8 mouse cellular contexts compared by ENCODE assay signal in the genomic region with DNA sequence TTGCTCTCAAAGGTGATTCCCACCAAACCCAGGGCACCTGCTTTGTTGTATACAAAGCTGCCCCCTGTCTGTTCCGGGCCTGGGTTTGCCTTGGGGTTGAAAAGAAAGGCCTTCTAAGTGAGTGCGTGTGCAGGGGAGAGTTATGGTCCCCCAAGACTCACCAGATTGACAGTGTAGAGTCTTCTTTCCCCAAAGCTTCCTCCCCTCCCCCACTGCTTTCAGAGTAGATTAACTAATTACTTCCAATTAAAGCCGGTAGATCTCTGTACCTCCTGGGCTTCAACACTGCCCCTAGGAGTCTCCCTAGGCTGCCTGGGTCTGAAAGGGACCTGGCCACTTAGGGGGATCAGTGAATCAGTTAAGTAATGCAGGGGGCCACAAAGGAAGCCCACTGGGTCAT. TPM values are rescaled to one million over a fixed set of nuclear protein-coding genes. Genes with fewer than 3 reads are reported as not detected.
DNase-seq lines count a peak whose midpoint lies in the region; ATAC-seq and TF ChIP-seq lines count a peak whose summit lies in the region.

No protein-coding gene starts in this region.

- ATAC-seq in neural tube, embryonic 15.5 days (ENCODE audit: low FRiP score): no peak

- no peak for DNase-seq in layer of hippocampus, adult 2 months (ENCODE audit: low spot score in 2 of 2)
- no peak for DNase-seq in layer of hippocampus, adult 18-20 months (ENCODE audit: low spot score in 2 of 2)
- no peak for DNase-seq in forebrain, embryonic 10.5 days (ENCODE audit: extremely low spot score, low spot score)
- DNase-seq in limb, embryonic 10.5 days (ENCODE audit: low spot score): no peak
- DNase-seq in layer of hippocampus, adult 9-10 months (ENCODE audit: low spot score): no peak
- no peak for DNase-seq in cerebellum, postnatal 14 days
- DNase-seq in adrenal gland, adult (ENCODE audit: inconsistent age in 2 of 2, low spot score in 1 of 2): no peak

- H3K27ac ChIP-seq in layer of hippocampus, adult 2 months: peak overlapping the region; percentile 82
- peak overlapping the region; percentile 98 for H3K27ac ChIP-seq in forebrain, embryonic 10.5 days
- peak overlapping the region; percentile 94 for H3K27ac ChIP-seq in limb, embryonic 10.5 days
- no peak overlapping the region for H3K27ac ChIP-seq in neural tube, embryonic 15.5 days (replicated peaks)

- H3K4me3 ChIP-seq in layer of hippocampus, adult 2 months: no peak overlapping the region
- H3K4me3 ChIP-seq in forebrain, embryonic 10.5 days: peak overlapping the region; percentile 58
- H3K4me3 ChIP-seq in limb, embryonic 10.5 days: peak overlapping the region; percentile 54
- peak overlapping the region; percentile 38; the same call in 1 of the 2 replicates for H3K4me3 ChIP-seq in neural tube, embryonic 15.5 days (replicated peaks)

- H3K4me1 ChIP-seq in forebrain, embryonic 10.5 days: peaks cover 79% of the 10 kb centered on the region
- H3K4me1 ChIP-seq in limb, embryonic 10.5 days: peaks cover 81% of the 10 kb centered on the region
- H3K4me1 ChIP-seq in neural tube, embryonic 15.5 days: peaks cover 38% of the 10 kb centered on the region

- 4% methylated on average over 3 of the region's 3 CpGs for WGBS in forebrain, embryonic 10.5 days
- 17% methylated on average over 3 of the region's 3 CpGs for WGBS in limb, embryonic 10.5 days
- 12% methylated on average over 3 of the region's 3 CpGs for WGBS in neural tube, embryonic 15.5 days

- H3K27me3 ChIP-seq in forebrain, embryonic 10.5 days (ENCODE audit: poor library complexity, severe bottlenecking): peaks cover 51% of the 10 kb centered on the region
- H3K27me3 ChIP-seq in limb, embryonic 10.5 days (ENCODE audit: low read depth, poor library complexity, severe bottlenecking): peaks cover 25% of the 10 kb centered on the region
- H3K27me3 ChIP-seq in neural tube, embryonic 15.5 days (replicated peaks): peaks cover 7% of the 10 kb centered on the region; the same call in 1 of the 2 replicates

- no peaks in the 10 kb centered on the region for H3K36me3 ChIP-seq in forebrain, embryonic 10.5 days (replicated peaks)
- H3K36me3 ChIP-seq in limb, embryonic 10.5 days: no peaks in the 10 kb centered on the region
- H3K36me3 ChIP-seq in neural tube, embryonic 15.5 days: no peaks in the 10 kb centered on the region

- H3K9me3 ChIP-seq in forebrain, embryonic 10.5 days: no peaks in the 10 kb centered on the region
- H3K9me3 ChIP-seq in limb, embryonic 10.5 days (replicated peaks): no peaks in the 10 kb centered on the region
- H3K9me3 ChIP-seq in neural tube, embryonic 15.5 days (replicated peaks): no peaks in the 10 kb centered on the region

- H3K4me2 ChIP-seq in neural tube, embryonic 15.5 days: peak overlapping the region; percentile 76

- H3K9ac ChIP-seq in neural tube, embryonic 15.5 days (replicated peaks): peak overlapping the region; percentile 51; the same call in 1 of the 2 replicates

- no peak for TF ChIP-seq CTCF in layer of hippocampus, adult 2 months (conservative IDR thresholded peaks at IDR 0.05)

RNA-seq across cellular contexts. Expression of a gene that starts 0.7 kb away (rescaled TPM):
- total RNA-seq in layer of hippocampus, adult 2 months (2021): not detected
- not detected for total RNA-seq in layer of hippocampus, adult 18-20 months (2021)
- 0.79 TPM in 1 of 2 replicates, not detected in the other for polyA plus RNA-seq in forebrain, embryonic 10.5 days (2016; fragmentation: Nextera tagmentation; extraction: Ambion mirVana)
- polyA plus RNA-seq in limb, embryonic 10.5 days (2016; fragmentation: Nextera tagmentation; extraction: Ambion mirVana): 0.33 TPM in 1 of 2 replicates, not detected in the other
- 0.40 TPM in 1 of 2 replicates, not detected in the other for polyA plus RNA-seq in neural tube, embryonic 15.5 days (2015; fragmentation: Nextera tagmentation; extraction: Ambion mirVana)

RNA-seq across cellular contexts. Expression of a gene that starts 47.6 kb away (rescaled TPM):
- total RNA-seq in layer of hippocampus, adult 2 months (2021): 100 to 1,000 TPM; 165 to 176 TPM
- 100 to 1,000 TPM; 154 to 155 TPM for total RNA-seq in layer of hippocampus, adult 18-20 months (2021)
- polyA plus RNA-seq in forebrain, embryonic 10.5 days (2016; fragmentation: Nextera tagmentation; extraction: Ambion mirVana): 46.9 and 49.0 TPM in 2 replicates
- polyA plus RNA-seq in limb, embryonic 10.5 days (2016; fragmentation: Nextera tagmentation; extraction: Ambion mirVana): 35.5 and 36.1 TPM in 2 replicates
- 123 and 145 TPM in 2 replicates for polyA plus RNA-seq in neural tube, embryonic 15.5 days (2015; fragmentation: Nextera tagmentation; extraction: Ambion mirVana)

RNA-seq across cellular contexts. Expression of a gene that starts 48.2 kb away (rescaled TPM):
- total RNA-seq in layer of hippocampus, adult 2 months (2021): 10 to 100 TPM; 34.8 to 43.5 TPM
- total RNA-seq in layer of hippocampus, adult 18-20 months (2021): 10 to 100 TPM; 37.2 to 42.5 TPM
- 142 and 151 TPM in 2 replicates for polyA plus RNA-seq in forebrain, embryonic 10.5 days (2016; fragmentation: Nextera tagmentation; extraction: Ambion mirVana)
- 160 and 167 TPM in 2 replicates for polyA plus RNA-seq in limb, embryonic 10.5 days (2016; fragmentation: Nextera tagmentation; extraction: Ambion mirVana)
- polyA plus RNA-seq in neural tube, embryonic 15.5 days (2015; fragmentation: Nextera tagmentation; extraction: Ambion mirVana): 129 and 132 TPM in 2 replicates
